Mouse (Mus musculus) right cerebral cortex, postnatal 36 days (tissue): ENCODE data around the gene Gtf2a1.
"Not testable (repeated sequence)": the region's sequence is repeated elsewhere in the genome, so short reads cannot be mapped to it uniquely, and the experiment has no call there.

ENCODE experiments used
- DNase-seq, 2 experiments: peaks; one replicate each; pipeline ENCODE4 v3.0.0; 2022; ENCODE audit warnings: low spot score in 2 of 2, mixed read lengths in 1 of 2

Gene Gtf2a1

DNA sequence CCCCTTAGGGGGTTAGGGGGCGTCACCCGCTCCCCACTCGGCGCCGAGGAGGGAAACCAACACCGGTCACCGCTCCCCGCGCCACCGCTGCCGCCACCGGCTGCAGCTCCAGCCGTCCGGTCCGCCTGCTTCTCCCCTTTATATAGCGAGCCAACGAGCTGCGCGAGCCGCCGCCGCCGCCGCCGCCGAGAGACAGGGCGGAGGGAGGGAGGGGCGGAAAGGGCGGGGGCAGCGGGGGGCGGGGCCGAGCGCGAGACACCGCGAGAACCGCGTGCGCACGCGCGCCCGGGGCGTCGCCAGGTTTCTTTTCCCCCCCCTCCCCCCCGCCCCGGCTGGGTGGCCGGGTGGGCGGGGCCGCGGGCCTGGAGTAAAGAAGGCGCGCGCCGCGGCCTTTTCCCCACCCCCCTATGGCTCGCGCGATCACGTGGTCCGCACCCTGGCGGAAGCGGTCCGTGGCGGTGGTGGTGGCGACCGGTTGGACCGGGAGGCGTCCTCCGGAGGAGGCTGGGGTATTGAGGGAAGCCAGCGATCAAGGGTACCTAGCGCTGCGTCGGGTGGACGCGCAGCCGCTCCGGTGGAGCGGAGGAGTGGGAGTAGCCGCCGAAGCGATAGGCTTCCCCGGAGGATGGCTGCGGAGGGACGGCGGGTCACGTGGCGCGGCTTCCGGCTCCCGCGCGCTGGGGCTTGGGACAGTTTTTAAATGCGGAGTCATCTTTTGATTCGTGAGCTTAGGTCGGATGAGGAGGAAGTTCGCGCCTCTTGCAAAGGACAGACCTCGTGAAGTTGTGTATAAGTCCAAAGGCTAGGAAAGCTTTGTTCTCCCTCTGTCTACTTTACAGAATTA lies at the start of gene Gtf2a1:
Gene Gtf2a1 (minus strand): TSS at position 641 of the 844 bp plus-strand sequence.
- peak; percentile 88 to 89 for DNase-seq

DNA sequence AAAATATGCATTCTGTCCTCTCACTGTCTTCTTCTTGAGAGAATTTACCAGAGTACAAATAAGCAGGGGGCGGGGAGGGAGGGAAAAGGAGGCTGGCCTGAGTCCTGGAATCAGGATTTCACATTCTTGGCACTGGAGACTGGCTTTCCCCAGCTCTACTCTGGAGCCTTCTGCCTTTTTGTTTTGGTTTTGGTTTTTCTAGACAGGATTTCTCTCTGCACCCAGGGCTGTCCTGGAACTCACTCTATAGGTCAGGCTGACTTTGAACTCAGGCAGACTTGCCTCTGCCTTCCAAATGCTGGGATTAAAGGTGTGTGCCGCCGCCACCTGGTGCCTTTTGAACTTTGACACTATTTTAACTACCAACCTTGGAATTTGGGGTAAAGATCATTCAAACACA lies 48.1 kb upstream of the Gtf2a1 start:
- no peak for DNase-seq

DNA sequence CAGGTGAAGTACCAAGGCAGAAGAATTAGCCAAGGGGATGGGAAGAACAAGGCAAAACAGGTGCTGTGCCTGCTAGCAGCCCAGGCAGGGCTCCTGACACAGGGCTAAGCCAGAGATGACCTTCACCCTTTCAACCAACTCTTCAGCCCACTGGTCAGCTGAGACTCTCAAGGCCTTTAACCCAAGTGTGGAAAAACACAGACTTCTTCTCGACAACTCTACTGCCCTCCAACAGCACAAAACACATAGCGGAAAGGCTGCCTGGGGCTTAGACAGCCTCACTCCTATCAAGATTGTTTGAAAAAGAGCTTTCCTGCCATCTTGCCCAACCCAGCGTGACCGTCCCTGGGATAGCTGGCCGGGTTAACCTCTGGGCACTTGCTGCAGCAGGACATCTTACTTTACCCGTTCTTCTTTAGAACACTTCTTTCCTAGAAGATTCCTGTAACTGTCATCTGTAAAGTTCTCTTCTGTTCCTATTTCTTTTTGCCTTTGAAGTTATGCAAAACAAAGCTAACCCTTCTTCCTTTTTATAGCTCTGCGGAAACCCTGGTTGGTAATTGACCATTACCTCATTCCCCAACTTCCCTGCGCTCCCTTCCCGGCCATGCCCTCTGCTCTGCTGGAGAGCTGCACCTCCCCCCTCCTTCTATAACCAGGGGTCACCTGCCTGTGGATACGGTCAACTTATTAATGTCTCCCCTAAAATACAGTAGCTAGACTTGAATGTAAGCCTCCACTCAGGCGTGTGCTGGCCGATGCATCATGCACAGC lies 47.0 kb upstream of the Gtf2a1 start:
- no peak for DNase-seq

DNA sequence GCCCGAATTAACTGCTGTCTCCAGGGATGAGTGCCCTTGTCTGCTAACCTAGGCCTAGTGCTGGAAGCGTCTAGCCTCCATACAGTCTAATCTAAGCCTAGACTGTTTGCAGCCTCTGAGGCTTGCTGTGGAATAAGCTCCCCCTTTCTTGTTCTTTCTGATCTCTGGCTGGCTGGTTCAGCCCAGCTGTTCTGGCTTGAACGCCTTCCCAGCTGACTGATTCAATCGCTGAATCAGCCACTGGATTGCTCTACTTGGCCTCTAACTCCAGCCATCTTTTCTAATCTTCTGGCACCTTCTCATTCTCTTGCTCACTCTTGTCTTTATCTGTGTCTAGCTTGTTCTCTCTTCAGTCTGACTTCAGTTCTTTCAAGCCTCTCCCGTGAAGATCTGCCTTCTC lies 36.2 kb upstream of the Gtf2a1 start:
- no peak for DNase-seq

DNA sequence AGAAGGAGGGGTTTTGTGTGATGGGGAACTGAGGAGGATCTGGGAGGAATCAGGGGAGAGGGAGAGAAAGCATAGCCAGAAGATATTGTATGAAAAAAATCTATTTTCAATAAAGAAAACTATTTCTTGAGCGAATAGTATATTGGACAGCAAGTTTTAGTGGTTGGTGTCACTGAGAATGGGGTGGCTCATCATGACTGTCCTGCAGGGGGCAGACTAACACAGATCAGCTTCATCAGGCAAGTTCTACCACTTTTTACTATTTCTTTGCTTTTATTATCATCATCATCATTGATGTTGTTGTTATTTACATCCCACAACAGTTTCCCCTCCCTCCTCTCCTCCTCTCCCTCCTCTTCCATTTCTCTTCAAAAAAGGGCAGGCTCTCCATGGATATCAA lies 34.7 kb upstream of the Gtf2a1 start:
- no peak for DNase-seq

DNA sequence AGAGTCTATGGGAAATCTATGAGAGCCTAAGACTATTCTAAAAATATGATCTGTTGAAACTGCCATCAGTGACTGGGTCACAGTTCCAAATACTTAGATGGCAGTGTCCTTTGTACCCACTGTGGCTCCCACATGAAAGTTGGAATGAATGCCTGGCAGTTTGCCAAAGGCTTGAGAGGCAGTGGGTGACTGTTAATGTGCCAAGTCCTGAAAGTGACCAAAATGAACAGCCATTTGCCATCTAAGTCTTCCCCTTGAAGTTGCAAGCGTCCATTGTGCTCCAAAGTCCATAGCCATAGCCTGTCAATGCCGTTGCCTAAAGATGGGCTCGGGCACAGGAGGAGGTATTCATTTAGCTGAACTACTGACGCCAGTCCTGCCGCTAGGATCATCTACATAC lies 19.1 kb upstream of the Gtf2a1 start:
- DNase-seq: no peak

DNA sequence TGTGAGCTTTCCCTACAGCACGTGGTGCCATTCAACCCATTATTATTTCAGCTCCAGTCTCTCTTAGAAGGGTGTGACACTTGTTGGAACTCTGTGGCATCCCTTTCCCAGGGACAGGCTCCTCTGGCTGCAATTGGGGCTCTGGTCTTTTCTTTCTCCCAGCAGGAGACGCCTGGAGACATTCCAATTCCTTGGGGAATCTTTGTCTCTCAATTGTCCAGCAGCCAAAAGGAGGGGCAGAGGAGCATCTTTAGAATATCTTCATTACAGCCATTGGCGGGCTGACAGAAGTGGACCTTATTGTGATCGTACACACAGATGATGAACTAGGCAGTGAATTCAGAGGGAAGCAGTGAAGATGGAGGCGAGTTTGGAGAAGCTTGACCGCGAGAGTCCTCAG lies 17.4 kb upstream of the Gtf2a1 start:
- DNase-seq: no peak

DNA sequence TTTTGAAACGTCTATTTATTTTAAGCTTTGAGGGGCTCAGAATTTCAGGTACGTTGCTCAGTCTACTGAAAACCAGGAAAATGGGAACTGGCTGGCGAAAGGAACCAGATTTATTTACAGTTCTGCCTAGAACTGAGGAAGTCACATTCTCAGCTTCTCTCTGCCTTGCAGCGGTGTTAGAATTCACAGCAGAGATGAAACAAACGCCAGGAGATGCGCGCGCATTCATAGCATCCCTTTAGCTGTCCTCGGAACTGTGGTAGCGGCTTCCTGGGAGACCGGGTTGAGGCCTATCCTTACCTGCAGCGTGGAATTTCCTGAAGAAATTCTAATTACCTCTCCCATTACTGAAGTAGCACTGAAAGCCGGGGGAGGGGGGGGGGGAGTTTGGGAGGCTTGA lies 16.4 kb upstream of the Gtf2a1 start:
- DNase-seq: peak in 1 of 2 experiments; percentile 23

DNA sequence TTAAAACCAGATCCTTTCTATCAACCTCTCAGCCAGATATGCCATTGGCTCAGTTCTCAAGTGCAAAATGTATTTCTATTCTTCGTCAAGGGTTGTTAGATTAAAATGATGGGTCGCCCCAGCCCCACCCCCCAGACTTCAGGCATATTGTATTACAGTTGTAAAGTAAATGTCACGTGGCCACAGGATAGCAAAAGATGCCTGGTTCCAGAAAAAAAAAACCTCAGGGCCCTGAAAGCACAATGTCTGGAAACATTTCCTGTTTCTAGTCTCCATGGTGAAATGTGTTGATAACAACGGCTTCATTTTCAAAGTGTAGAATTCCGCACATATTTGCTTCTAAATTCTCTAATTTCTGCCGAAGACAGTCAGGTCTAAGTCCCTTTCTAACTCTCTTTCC lies 14.3 kb upstream of the Gtf2a1 start:
- no peak for DNase-seq

DNA sequence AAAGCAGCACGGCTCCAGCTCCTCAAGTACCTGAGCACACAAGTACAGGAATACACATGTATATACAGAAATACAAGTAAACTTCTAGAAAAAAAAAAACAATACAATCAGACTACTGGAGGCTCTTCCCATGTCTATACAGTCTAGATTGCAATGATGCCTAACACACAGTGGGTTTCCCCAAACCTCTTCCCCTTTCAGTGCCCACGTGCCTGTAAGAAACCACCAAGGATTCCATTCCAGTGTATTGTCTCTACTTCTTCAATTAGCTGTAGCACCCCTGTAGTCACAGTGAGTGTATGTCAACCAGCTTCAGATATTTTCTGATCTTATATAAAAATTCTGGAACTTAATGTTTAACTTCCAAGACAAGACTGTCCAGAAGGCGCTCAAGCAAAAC lies 1.8 kb upstream of the Gtf2a1 start:
- no peak for DNase-seq

DNA sequence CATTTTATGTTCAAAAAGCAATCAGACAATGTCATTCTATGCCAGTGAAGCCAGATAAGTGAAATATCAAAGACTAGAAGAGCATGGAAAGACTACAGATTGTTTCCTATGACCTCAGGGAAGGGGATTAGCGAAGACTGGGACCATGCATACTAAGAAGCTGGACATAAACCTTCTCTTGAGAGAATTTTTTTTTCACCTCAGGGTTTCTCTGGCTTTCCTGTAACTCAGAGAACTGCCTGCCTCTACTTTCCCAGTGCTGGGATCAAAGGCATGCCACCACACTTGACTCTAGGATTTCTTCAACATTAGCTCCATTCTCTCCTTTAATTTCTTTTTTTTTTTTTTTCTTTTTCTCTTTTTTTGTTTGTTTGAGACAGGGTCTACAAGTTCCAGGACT lies 904 bp upstream of the Gtf2a1 start:
- no peak for DNase-seq

DNA sequence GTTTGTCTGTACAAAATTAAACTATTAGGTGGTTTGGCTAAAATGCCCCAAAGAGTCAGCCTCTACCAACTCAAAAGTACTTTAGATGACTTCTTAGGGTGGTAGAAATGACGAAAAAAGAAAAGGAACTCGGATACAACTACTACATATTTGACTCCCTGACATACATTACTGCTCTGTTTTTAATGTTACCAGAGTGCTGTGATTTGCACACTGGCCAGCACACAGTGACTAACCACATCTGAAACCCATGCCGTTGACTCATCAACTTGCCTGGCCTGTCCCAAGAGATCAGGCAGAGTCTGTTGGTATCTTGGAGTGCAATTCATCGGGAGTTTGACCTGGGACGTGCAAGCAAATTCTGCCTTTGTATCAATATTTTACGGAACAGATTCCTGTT lies 429 bp upstream of the Gtf2a1 start:
- no peak for DNase-seq

DNA sequence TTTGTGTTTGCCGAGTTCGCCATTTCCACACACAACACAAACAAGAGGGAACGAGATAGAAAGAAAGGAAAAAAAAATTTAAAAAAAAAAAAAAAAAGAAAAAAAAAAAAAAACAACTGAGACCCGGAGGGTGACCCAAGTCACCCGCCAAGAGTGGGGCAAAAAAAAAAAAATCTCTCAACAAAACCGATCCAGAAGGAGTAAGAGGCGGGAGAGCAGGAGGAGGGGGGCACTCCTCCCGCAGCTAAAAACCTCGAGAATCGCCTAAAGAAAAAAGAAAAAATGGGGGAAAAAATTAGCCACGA lies 793 bp downstream of the Gtf2a1 start:
- no peak for DNase-seq

DNA sequence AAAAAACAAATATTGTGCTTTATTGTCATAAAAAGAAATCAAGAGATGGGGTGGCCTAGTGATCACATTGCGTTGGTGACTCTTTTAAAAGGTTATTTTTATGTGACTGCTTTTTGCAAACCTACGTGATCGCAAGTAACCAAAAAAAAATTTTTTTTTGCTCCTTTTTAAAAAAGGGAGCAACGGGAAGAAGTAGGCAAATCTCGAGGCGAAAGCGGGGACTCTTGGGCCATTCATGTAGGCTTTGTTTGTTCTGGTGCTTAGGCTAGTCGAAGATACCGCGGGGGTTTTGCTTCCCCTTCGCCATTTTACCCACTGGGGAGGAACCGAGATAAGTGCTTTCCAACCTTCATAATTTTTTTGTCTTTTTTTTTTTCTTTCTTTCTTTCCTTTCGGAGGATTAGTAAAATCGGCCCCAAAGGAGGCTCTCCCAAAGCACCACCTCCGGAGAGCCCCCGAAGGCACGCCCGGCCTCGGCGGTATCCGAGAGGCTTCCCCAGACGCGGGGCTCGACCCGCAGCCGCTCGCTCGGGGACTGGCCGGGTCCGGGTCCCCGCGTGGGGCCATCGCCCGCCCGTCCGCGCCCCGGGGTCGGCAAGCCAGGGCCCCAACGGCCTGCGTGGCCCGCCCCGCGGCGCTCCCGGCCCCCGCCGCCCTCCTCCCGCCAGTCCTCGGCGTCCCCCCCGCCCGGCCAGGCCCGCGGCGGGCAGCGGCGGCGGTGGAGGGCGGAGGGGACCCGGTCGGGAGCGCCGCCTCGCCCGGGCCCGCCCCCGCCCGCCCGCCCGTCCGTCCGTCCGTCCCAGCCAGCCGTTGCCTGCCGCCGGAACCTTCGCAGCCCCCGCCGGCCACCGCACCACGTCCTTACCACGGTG lies 1.4 kb downstream of the Gtf2a1 start:
- DNase-seq: no peak

DNA sequence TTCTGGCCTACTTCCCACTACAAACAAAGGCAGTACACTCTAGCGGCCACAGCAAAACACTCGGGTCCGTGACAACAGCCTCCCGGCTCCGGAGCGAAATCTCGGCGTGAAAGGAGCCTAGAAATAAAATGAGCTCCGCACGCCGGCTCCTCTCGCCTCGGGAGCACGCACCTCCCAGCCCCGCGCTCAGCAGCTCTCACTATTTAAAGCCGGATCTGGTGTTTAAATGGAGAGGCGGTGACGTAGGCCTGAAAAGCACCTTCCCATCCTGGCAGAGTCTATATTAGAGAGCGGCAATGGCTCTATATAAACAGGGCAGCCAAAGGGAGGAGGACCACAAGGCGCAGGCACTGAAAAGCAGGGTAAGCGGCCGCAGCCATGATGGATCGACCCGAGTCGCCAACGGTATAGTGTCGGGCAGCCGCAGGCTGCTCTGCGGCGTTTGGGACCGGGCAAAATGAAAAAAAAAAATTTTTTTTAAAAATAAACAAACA lies 2.1 kb downstream of the Gtf2a1 start:
- DNase-seq: peak; percentile 86 to 92

DNA sequence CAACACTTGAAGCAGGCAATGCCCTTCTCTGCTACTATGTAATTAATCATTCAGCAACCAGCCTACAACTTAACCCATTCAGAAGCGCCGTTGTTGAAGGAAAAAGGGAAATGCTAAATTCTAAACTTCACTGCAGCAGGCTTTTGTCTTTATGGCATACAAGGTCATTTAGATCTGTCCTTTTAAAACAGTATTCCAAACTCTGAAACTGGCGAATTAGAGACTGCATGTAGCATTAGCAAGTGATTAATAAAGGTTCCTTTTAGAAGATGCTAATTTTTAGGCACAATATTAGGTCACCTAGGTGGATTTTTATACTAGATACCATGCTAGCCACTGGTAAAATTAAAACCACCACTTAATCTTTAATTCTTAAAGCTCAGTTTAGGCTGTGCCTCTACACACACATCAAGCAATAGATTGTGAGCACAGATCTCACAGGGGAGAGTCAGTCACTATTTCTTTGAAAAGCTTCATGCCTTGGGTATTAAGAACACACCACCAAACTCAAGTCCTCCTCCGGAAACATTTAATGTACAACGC lies 2.7 kb downstream of the Gtf2a1 start:
- DNase-seq: no peak

DNA sequence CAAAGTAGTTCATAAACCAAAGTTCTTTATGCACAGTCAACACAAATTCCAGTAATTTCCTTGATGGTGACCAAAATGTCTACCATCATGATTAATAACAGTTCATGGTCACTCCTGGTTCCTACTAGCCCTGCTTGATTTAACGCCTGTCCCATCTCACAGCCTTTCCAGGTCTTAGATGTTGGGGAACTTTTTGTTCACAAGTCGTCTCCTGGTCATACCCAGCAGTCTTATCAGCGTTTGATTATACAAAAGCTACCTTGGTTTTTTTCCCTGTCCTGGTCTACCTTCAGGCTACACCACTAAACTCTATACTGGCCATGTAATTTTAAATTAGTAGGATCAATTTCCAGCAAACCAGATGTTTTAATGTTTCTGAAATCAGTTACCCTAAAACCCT lies 3.2 kb downstream of the Gtf2a1 start:
- DNase-seq: no peak

DNA sequence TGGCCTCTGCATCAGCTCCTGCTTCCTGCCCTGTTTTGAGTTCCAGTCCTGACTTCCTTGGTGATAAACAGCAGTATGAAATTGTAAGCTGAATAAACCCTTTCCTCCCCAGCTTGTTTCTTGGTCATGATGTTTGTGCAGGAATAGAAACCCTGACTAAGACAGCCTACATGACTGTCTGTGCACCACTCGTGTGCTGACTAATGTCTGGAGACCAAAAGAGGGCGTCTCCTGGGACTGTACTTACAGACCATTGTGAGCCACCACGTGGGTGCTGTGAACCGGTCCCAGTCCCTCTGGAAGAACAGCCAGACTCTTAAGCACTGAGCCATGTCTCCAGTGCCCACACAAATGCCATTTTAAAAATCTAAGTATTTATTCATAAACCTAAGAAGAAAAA lies 4.5 kb downstream of the Gtf2a1 start:
- not testable (repeated sequence) for DNase-seq

DNA sequence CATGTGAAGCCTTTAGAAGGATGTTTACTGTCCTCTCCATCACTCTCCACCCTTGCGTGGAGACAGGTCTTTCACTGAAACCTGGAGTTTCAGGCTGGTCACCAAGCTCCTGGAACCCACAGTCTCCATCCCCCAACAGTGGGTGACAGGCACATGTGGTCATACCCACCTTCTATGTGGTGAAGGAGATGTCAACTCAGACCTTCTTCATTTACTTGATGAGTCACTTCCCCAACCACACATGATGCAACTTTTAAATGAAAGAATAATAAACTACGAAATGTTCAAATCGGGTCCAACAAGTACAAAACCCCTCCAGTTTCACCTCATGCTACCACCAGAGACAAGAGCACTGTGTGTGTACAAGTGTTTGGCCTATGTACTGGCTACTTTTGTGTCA lies 5.1 kb downstream of the Gtf2a1 start:
- no peak for DNase-seq

DNA sequence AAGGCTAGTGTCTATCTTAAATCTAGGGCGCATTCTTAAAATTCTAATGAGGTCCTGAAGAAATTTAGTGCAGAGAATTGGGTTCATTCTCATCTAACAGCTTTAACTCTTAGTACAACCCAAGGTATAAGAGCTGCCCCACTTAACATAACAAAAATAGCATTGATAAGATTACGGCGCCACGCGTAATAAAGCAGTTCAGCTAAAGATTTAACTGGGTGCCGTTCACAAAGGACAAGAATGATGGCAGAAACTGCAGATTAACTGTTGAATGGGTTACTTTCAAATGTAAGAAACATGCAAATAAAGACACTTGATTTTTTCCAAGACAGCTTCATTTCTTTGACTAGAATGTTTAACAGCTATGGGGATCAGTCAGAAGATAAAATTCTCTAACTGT lies 6.9 kb downstream of the Gtf2a1 start:
- DNase-seq: no peak

DNA sequence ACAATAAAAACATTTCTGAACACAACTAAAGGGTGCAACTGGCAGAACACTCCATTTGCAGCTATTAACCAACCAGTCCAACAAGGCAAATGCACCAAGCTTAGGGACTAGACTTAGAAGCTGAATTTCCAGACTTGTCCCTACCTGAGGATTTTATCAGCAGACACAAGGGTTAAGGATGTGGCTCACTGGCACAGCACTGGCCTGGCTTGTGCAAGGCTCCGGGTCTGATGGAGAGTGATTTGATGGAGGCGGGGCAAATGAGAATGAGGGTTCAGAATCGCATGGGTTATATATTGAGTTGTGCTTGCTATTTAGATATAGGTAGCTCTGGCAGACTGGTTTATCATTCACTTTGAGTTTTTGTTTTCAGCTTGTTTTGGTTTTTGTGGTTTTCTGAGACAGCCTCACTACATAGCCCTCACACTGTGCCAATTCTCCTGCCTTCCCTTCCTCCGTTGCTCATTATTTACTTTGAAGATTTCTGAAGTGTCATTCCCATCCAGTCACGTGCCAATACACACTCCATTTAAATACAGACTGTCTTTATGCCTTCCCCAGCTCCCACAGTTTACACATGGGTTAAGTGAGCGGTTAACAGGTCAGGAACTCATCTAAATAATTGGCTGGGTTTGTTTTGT lies 7.8 kb downstream of the Gtf2a1 start:
- DNase-seq: no peak
